Mouse (Mus musculus) neural tube, embryonic 15.5 days (tissue): ENCODE measurements around the gene Zfp664. TPM values are rescaled to one million over a fixed set of nuclear protein-coding genes. Genes with fewer than 3 reads are reported as not detected.

Source experiments
- ATAC-seq: fragments of 200-750 bp; cut with Nextera tagmentation; 2 replicates; pipeline ENCODE4 v1.8.0; 2017; ENCODE audit warnings: mild to moderate bottlenecking, moderate TSS enrichment, moderate library complexity; ENCODE audit not compliant: low FRiP score
- H3K27ac ChIP-seq: fragments of 300-500 bp; sonication (generic); replicated peaks from 2 replicates; pipeline ENCODE4 v1.5.1; 2015; ENCODE audit warnings: mild to moderate bottlenecking, inconsistent platforms
- H3K27me3 ChIP-seq: fragments of 300-500 bp; sonication (generic); replicated peaks from 2 replicates; pipeline ENCODE4 v1.6.1; 2015; ENCODE audit warnings: inconsistent platforms
- H3K36me3 ChIP-seq: fragments of 300-500 bp; sonication (generic); 2 replicates; pipeline ENCODE4 v1.6.1; 2015; ENCODE audit warnings: inconsistent platforms
- H3K4me1 ChIP-seq: fragments of 300-500 bp; sonication (generic); 2 replicates; pipeline ENCODE4 v1.6.1; 2015; ENCODE audit warnings: inconsistent platforms
- H3K4me2 ChIP-seq: fragments of 300-500 bp; sonication (generic); 2 replicates; pipeline ENCODE4 v1.6.1; 2015; ENCODE audit warnings: inconsistent platforms, mild to moderate bottlenecking, moderate library complexity
- H3K4me3 ChIP-seq: fragments of 300-500 bp; sonication (generic); replicated peaks from 2 replicates; pipeline ENCODE4 v1.5.1; 2015; ENCODE audit warnings: mild to moderate bottlenecking, inconsistent platforms
- H3K9ac ChIP-seq: fragments of 300-500 bp; sonication (generic); replicated peaks from 2 replicates; pipeline ENCODE4 v1.6.1; 2015; ENCODE audit warnings: mild to moderate bottlenecking, inconsistent platforms
- H3K9me3 ChIP-seq: fragments of 300-500 bp; sonication (generic); replicated peaks from 2 replicates; pipeline ENCODE4 v1.6.1; 2016; ENCODE audit warnings: inconsistent platforms
- WGBS: fragments of 180-500 bp; shearing (Covaris S2); methylation state at CpG from one replicate; pipeline ENCODE4 v1.1.7; 2015; ENCODE audit warnings: mixed read lengths; 5-methylcytosine and 5-hydroxymethylcytosine counted together
- polyA plus RNA-seq: library from polyadenylated mRNA; unstranded; fragments of >200 nt; fragmentation: Nextera tagmentation; extraction: Ambion mirVana; gene quantifications from 2 replicates; pipeline ENCODE4 v1.2.1, GENCODE M21; 2015

The Zfp664 gene
- 83.9 and 96.8 TPM in 2 replicates for polyA plus RNA-seq

- WGBS: under 1% methylated on average over 64 of the region's 103 CpGs
- peak within 1 kb of the TSS; percentile 86 for H3K4me2 ChIP-seq
- H3K4me3 ChIP-seq: peak within 1 kb of the TSS; percentile 98
- H3K9me3 ChIP-seq: no peaks in the 10 kb centered on the region
- ATAC-seq: peak; percentile 93
- H3K36me3 ChIP-seq: 0 out of 2 replicates have a peak, but pooled peaks cover 3% of the 10 kb centered on the region
- no peaks in the 10 kb centered on the region for H3K27me3 ChIP-seq
- peaks cover 42% of the 10 kb centered on the region for H3K4me1 ChIP-seq
- peak within 1 kb of the TSS; percentile 95 for H3K9ac ChIP-seq
- peak within 1 kb of the TSS; percentile 96 for H3K27ac ChIP-seq
Observed at GRCm38 (mm10) chr5:124862013-124862866, at the start of gene Zfp664, which contains the start of gene Ccdc92. Gene Zfp664 (plus strand): TSS chr5:124862691. Gene Ccdc92 (minus strand): TSS chr5:124862424.

GRCm38 (mm10) chr5:124814797-124815196, 47.7 kb upstream of the Zfp664 start:
- Histone ChIP-seq H3K9ac (no peak overlapping the region), H3K27me3 (no peaks in the 10 kb centered on the region), H3K4me3 (no peak overlapping the region), H3K4me1 (no peaks in the 10 kb centered on the region), H3K27ac (no peak overlapping the region), H3K9me3 (no peaks in the 10 kb centered on the region), H3K4me2 (no peak overlapping the region), H3K36me3 (no peaks in the 10 kb centered on the region)
- ATAC-seq: no peak
- WGBS: 65% methylated on average over 5 of the region's 5 CpGs

GRCm38 (mm10) chr5:124817050-124817449, 45.4 kb upstream of the Zfp664 start:
- H3K4me2 ChIP-seq: no peak overlapping the region
- no peaks in the 10 kb centered on the region for H3K9me3 ChIP-seq
- H3K36me3 ChIP-seq: no peaks in the 10 kb centered on the region
- no peak overlapping the region for H3K4me3 ChIP-seq
- H3K27me3 ChIP-seq: no peaks in the 10 kb centered on the region
- no peak overlapping the region for H3K27ac ChIP-seq
- 89% methylated on average over 15 of the region's 15 CpGs for WGBS
- no peaks in the 10 kb centered on the region for H3K4me1 ChIP-seq
- no peak overlapping the region for H3K9ac ChIP-seq
- no peak for ATAC-seq

- H3K27ac ChIP-seq: no peak overlapping the region
- H3K9me3 ChIP-seq: no peaks in the 10 kb centered on the region
- H3K9ac ChIP-seq: no peak overlapping the region
- no peaks in the 10 kb centered on the region for H3K36me3 ChIP-seq
- no peaks in the 10 kb centered on the region for H3K4me1 ChIP-seq
- 76% methylated on average over 18 of the region's 18 CpGs for WGBS
- H3K4me3 ChIP-seq: no peak overlapping the region
- no peak for ATAC-seq
- H3K4me2 ChIP-seq: no peak overlapping the region
- no peaks in the 10 kb centered on the region for H3K27me3 ChIP-seq
Observed at GRCm38 (mm10) chr5:124822128-124822894, 40.2 kb upstream of the Zfp664 start.

GRCm38 (mm10) chr5:124830331-124830730, 32.2 kb upstream of the Zfp664 start:
- Histone ChIP-seq H3K4me3 (no peak overlapping the region), H3K4me2 (no peak overlapping the region), H3K4me1 (no peaks in the 10 kb centered on the region), H3K9me3 (no peaks in the 10 kb centered on the region), H3K27me3 (no peaks in the 10 kb centered on the region), H3K36me3 (peaks cover 14% of the 10 kb centered on the region), H3K27ac (no peak overlapping the region), H3K9ac (no peak overlapping the region)
- no peak for ATAC-seq
- 95% methylated on average over 12 of the region's 12 CpGs for WGBS

GRCm38 (mm10) chr5:124835218-124835617, 27.3 kb upstream of the Zfp664 start:
- Histone ChIP-seq H3K4me1 (no peaks in the 10 kb centered on the region), H3K27me3 (no peaks in the 10 kb centered on the region), H3K9ac (no peak overlapping the region), H3K27ac (no peak overlapping the region), H3K4me3 (no peak overlapping the region), H3K36me3 (peaks cover 50% of the 10 kb centered on the region), H3K9me3 (no peaks in the 10 kb centered on the region), H3K4me2 (no peak overlapping the region)
- ATAC-seq: no peak
- 97% methylated on average over 15 of the region's 15 CpGs for WGBS

- no peaks in the 10 kb centered on the region for H3K27me3 ChIP-seq
- no peak for ATAC-seq
- no peaks in the 10 kb centered on the region for H3K9me3 ChIP-seq
- peaks cover 50% of the 10 kb centered on the region for H3K36me3 ChIP-seq
- H3K4me3 ChIP-seq: no peak overlapping the region
- no peak overlapping the region for H3K9ac ChIP-seq
- WGBS: 90% methylated on average over 10 of the region's 10 CpGs
- no peak overlapping the region for H3K4me2 ChIP-seq
- H3K4me1 ChIP-seq: 0 out of 2 replicates have a peak, but pooled peaks cover 5% of the 10 kb centered on the region
- no peak overlapping the region for H3K27ac ChIP-seq
Observed at GRCm38 (mm10) chr5:124836075-124836474, 26.4 kb upstream of the Zfp664 start.

DNA sequence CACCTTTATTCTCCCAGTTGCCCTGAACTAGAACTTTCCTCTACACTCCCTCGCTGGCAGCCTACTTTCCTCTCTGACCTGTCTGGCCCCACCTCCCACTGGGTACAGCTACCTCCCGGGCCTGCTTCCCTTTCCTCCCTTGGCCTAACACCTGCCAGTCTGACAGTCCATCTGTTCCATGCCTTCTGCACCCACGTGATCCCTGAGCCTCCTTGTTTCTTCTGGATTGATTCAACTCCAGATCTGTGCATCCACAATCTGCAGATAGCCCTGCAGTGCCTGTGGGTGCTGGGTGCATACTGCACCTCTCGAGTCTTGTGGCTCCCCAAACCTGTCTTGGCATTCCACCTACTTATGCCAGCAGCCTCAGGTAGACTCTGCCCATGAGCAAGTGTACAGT, 25.9 kb upstream of the Zfp664 start:
- no peak overlapping the region for H3K4me2 ChIP-seq
- H3K9me3 ChIP-seq: no peaks in the 10 kb centered on the region
- H3K36me3 ChIP-seq: peaks cover 50% of the 10 kb centered on the region
- 78% methylated on average over 4 of the region's 4 CpGs for WGBS
- no peak overlapping the region for H3K27ac ChIP-seq
- no peaks in the 10 kb centered on the region for H3K27me3 ChIP-seq
- H3K9ac ChIP-seq: no peak overlapping the region
- 0 out of 2 replicates have a peak, but pooled peaks cover 6% of the 10 kb centered on the region for H3K4me1 ChIP-seq
- no peak overlapping the region for H3K4me3 ChIP-seq
- ATAC-seq: no peak

DNA sequence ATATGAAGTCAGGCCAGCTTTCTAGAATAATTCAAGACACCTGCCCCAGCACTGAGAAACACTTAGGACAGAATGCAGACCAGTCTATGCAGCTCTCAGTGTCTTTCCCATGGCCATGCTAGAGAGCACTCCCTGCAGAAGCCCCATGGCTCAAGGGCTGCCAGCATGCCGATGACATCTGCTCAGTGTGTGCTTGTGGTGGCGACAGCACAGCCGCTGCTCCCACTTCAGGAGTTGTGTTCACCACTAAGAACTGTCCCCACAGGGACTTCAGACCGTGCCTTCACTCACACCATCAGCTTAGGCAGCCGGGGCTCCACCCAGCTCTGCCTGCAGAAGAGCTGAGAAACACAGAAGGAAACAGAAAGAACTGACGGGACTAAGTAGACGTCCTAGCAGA, 22.3 kb upstream of the Zfp664 start:
- H3K9ac ChIP-seq: no peak overlapping the region
- ATAC-seq: no peak
- no peaks in the 10 kb centered on the region for H3K9me3 ChIP-seq
- H3K4me3 ChIP-seq: no peak overlapping the region
- 81% methylated on average over 7 of the region's 7 CpGs for WGBS
- peaks cover 36% of the 10 kb centered on the region for H3K36me3 ChIP-seq
- no peak overlapping the region for H3K27ac ChIP-seq
- H3K4me1 ChIP-seq: peaks cover 29% of the 10 kb centered on the region
- no peak overlapping the region for H3K4me2 ChIP-seq
- no peaks in the 10 kb centered on the region for H3K27me3 ChIP-seq

DNA sequence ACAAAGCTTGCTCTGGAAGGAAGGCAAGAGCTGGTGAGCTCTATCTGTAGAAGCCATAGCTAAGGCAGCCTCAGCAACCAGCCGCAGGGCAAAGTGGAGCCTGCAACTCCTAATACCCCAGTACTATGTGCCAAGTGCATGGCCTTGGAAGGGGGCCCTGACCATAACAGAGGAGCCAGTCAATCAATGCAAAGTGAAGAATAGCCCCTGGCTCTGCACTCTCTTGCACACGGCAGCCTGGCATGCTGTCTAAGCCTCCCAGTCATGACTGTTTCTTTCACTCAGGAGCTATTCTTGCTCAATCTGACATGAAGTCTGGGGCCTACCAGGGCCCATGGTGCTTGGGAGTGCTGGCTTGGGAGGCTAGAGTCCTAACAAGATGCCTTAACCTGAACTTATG, 21.8 kb upstream of the Zfp664 start:
- Histone ChIP-seq H3K27me3 (no peaks in the 10 kb centered on the region), H3K9ac (no peak overlapping the region), H3K9me3 (no peaks in the 10 kb centered on the region), H3K4me2 (no peak overlapping the region), H3K36me3 (peaks cover 32% of the 10 kb centered on the region), H3K27ac (no peak overlapping the region), H3K4me1 (peaks cover 29% of the 10 kb centered on the region), H3K4me3 (no peak overlapping the region)
- 60% methylated on average over 2 of the region's 2 CpGs for WGBS
- ATAC-seq: no peak

- Histone ChIP-seq H3K27ac (0 out of 2 replicates have a peak overlapping the region, but pooled peaks have one; percentile 33), H3K9me3 (no peaks in the 10 kb centered on the region), H3K4me3 (no peak overlapping the region), H3K36me3 (peaks cover 10% of the 10 kb centered on the region), H3K9ac (no peak overlapping the region), H3K27me3 (no peaks in the 10 kb centered on the region), H3K4me2 (no peak overlapping the region), H3K4me1 (peaks cover 36% of the 10 kb centered on the region)
- ATAC-seq: no peak
- WGBS: 62% methylated on average over 8 of the region's 8 CpGs
Observed at GRCm38 (mm10) chr5:124843386-124843785, 19.1 kb upstream of the Zfp664 start.
